Mouse (Mus musculus) frontal cortex, adult 2 months (tissue): Measurements from ENCODE around the gene Esp8. TPM values are rescaled to one million over a fixed set of nuclear protein-coding genes. Genes with fewer than 3 reads are reported as not detected.
"Not testable (repeated sequence)": the region's sequence is repeated elsewhere in the genome, so short reads cannot be mapped to it uniquely, and the experiment has no call there.

Experiments used
- DNase-seq, 2 experiments: peaks; one replicate each; pipeline ENCODE4 v3.0.0; 2022; ENCODE audit warnings: low spot score in 1 of 2; ENCODE audit errors: extremely low spot score in 1 of 2
- polyA plus RNA-seq: library from polyadenylated mRNA; depleted of rRNA; stranded (reverse); fragments of >200 nt; gene quantifications from 2 replicates; pipeline ENCODE4 v1.2.3, GENCODE M21; 2012; rRNA removed

Esp8 gene
- not detected in 2 replicates for polyA plus RNA-seq

DNA sequence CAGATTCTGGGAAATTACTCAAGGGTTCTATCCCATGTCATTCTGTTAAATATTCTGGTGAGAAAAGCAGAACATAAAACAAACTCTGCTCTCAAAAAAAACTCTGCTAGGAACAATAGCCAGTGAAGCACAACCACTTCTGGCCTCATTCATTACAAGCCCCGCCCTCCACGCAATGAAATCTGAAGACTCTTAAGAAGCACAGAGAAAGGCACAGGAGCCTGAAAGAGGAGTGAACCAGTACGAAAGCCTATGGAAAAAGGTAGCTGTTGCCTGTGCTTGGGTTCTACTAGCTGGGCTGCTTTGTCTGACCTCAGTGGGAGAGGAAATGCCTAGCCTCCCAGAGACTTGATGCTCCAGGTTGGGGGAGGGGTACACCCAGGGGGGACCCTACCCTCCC lies at the start of gene Esp8:
Gene Esp8, plus strand, starts transcription at position 205 of the 400 bp plus-strand sequence.
- no peak for DNase-seq

DNA sequence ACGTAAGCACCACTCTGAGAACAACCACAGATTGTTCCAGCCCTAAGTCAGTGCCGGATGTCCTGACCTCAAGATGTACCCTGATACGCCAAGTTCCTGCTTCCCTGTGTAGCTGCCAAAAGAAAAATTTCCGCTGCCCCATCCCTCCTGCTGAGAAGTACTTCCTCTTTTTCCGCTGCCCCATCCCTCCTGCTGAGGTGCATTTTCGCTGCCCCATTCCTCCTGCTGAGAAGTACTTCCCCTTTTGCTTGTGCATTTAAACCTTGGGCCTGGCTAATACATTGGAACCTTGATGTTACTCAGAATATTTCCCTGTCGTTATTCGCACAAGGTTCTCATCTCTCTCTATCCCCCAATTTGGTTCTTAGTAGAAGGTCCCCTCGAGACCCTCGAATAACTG lies 36.3 kb upstream of the Esp8 start:
- DNase-seq, result not testable (repeated sequence)

DNA sequence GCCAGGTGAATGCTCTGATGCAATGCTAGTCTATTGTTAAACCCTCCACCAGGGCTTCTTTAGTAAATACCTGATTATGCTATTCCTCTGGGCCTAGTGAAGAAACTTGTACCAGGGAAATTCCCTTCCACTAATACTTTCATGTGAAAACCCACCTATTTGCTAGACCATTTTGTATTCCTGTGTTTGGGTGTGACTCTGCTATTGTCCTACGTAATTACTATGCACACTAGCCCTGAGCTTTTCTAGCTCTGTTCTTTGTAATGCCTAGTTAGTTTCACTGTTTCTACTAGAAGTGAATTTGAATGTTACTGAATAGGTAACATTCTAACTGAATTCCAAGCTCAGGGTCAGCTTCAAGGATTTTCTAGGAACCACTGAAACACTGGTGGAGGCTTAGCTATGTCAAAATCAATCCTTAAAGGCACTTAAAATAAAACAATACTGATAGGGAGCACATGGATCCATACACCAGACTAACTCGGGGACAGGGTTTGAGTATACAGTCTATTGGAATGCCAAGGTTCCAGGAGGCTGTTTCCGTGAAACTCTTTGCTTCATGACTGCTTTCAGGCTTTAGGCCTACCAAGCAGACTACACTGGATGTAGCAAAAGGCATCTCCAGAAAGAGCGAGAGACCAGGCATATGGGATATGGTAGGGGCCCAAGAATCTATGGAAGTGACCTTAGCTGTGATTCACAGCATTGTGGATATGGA lies 24.2 kb upstream of the Esp8 start:
- DNase-seq, result not testable (repeated sequence)

DNA sequence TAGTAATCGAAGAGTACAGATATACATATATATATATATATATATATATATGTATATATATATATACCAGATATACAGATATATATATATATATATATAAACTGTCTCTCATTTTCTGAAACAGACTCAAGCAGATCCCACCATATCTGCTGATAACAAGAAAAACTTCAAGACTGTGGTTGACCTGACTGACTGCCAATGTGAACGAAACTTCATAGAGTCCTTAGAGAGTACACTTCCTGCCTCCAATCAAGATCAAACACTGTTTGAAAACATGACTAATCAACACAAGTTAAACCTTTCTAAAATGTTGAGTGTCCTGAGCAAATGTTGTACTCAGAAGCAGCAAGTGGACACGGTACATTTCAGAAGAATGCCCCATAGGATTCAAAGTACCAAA lies 10.0 kb downstream of the Esp8 start:
- DNase-seq, result no peak

DNA sequence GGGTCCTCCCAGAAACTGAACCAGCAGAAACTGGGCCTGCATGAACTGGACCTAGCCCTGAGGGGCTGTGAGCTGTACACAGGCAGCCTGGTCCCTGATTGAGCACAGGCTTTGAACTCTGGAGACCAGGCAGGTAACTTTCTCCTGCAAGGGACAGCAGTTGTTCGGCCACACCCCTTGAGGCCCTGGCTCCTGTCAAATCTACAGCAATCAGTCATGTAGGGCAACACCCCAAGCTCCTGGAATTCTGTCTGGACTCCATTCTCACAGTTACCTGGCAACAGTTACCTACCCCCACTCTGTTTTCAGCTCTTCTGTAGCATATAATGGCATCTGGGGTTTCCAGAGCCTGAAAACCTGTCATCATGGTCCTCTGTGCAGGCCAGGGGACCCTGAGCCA lies 11.3 kb downstream of the Esp8 start:
- DNase-seq, result no peak

DNA sequence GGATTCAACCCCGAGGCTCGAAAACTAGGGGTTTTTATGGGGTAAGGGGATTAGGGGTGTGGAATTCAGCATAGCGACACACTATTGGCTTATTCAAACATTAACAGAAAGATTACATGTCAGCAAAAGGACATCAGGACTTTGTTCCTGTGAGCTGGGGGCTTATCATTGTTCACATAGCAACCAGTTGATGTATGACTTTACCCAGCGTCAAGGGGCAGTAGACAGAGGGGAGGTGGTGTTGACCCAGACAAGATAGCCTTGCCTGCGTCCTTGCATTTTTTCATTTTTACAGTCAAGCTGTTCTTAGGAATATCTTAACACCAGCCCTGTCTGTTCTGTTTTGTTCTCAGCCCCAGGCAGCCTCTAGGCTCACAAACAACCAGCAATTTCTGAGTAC lies 27.2 kb downstream of the Esp8 start:
- not testable (repeated sequence) for DNase-seq

DNA sequence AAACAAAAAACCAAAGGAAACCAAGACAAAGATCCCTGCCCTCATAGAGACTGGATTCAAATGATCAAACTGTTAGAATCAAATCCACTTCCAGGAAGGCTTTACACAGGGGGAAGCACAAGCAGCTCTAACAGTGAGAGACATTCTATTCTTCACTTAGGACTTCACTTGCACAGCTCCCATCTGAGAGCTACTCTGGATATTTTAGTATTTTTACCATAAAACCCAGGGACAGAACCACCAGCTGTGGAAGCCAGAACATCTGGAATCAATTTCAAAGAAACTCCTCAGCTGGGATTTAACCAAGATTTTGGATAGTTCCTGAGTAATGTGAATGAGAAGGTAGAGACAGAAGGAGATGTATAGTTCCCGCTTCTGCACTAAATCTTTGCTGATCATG lies 33.6 kb downstream of the Esp8 start:
- DNase-seq, result no peak

DNA sequence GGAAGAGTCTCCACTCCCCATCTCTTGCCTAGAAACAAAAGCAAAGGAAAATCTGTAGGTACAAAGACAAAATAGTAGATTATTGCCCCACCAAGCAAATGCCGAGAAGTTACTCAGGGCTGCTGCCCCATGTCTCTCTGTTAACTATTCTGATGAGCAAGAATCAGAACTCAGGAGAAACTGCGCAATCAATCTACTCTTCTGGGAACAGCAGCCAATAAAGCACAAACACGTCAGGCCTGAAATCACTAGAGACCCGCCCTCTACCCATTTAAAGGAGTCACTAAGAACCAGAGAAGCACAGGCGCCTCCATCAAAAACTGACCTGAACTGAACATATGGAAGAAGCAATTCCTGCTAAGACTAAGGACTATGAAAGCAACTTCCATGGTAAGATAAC lies 41.4 kb downstream of the Esp8 start, which contains the start of gene Esp6:
Gene Esp6, plus strand, starts transcription at position 301 of the 400 bp plus-strand sequence.
- DNase-seq, result no peak

Other genes starting within 250 kb of the Esp8 start
- gene Crisp1, start 200.8 kb upstream of the Esp8 start, polyA plus RNA-seq, result not detected in 2 replicates
- gene Esp6, start 41.5 kb downstream of the Esp8 start, polyA plus RNA-seq, result not detected in 2 replicates
- gene Esp4, start 78.6 kb downstream of the Esp8 start, polyA plus RNA-seq, result not detected in 2 replicates
- gene Esp3, start 112.1 kb downstream of the Esp8 start, polyA plus RNA-seq, result not detected in 2 replicates
- not detected in 2 replicates for gene Esp1, start 207.1 kb downstream of the Esp8 start, polyA plus RNA-seq